Mouse (Mus musculus): ENCODE data around the gene Fam178b. TPM values are rescaled to one million over a fixed set of nuclear protein-coding genes. Genes with fewer than 3 reads are reported as not detected.
"Not testable (repeated sequence)": the region's sequence is repeated elsewhere in the genome, so short reads cannot be mapped to it uniquely, and the experiment has no call there.

Gene Fam178b
- total RNA-seq, 2 experiments from 2014 or later: not detected

GRCm38 (mm10) chr1:36674936-36675335 is 8.0 kb downstream of the Fam178b start:
- no peak for ATAC-seq (replicated peaks; ENCODE audit: low FRiP score, low TSS enrichment, poor library complexity, severe bottlenecking)

GRCm38 (mm10) chr1:36672648-36673350 is 10.2 kb downstream of the Fam178b start:
- no peak for ATAC-seq (replicated peaks; ENCODE audit: low FRiP score, low TSS enrichment, poor library complexity, severe bottlenecking)

- ATAC-seq (replicated peaks; ENCODE audit: low FRiP score, low TSS enrichment, poor library complexity, severe bottlenecking): peak; percentile 44; the same call in 1 of the 2 replicates
These were observed 11.7 kb downstream of the Fam178b start for GRCm38 (mm10) chr1:36671260-36671659.

GRCm38 (mm10) chr1:36670256-36670655 is 12.7 kb downstream of the Fam178b start:
- ATAC-seq (replicated peaks; ENCODE audit: low FRiP score, low TSS enrichment, poor library complexity, severe bottlenecking): peak; percentile 92

- ATAC-seq (replicated peaks; ENCODE audit: low FRiP score, low TSS enrichment, poor library complexity, severe bottlenecking): not testable (repeated sequence)
These were observed 15.0 kb downstream of the Fam178b start for GRCm38 (mm10) chr1:36668007-36668406.

- no peak for ATAC-seq (replicated peaks; ENCODE audit: low FRiP score, low TSS enrichment, poor library complexity, severe bottlenecking)
These were observed 17.0 kb downstream of the Fam178b start for GRCm38 (mm10) chr1:36665934-36666333.

GRCm38 (mm10) chr1:36665165-36665723 is 17.7 kb downstream of the Fam178b start:
- ATAC-seq (replicated peaks; ENCODE audit: low FRiP score, low TSS enrichment, poor library complexity, severe bottlenecking): no peak

- ATAC-seq (replicated peaks; ENCODE audit: low FRiP score, low TSS enrichment, poor library complexity, severe bottlenecking): peak; percentile 71
These were observed 18.5 kb downstream of the Fam178b start for GRCm38 (mm10) chr1:36664457-36664856.

- peak; percentile 47; the same call in 1 of the 2 replicates for ATAC-seq (replicated peaks; ENCODE audit: low FRiP score, low TSS enrichment, poor library complexity, severe bottlenecking)
These were observed 24.2 kb downstream of the Fam178b start for GRCm38 (mm10) chr1:36658621-36659399.

- peak; percentile 67 for ATAC-seq (replicated peaks; ENCODE audit: low FRiP score, low TSS enrichment, poor library complexity, severe bottlenecking)
These were observed 25.1 kb downstream of the Fam178b start for GRCm38 (mm10) chr1:36657658-36658415.

GRCm38 (mm10) chr1:36656233-36656632 is 26.8 kb downstream of the Fam178b start:
- ATAC-seq (replicated peaks; ENCODE audit: low FRiP score, low TSS enrichment, poor library complexity, severe bottlenecking): no peak

GRCm38 (mm10) chr1:36655039-36655438 is 27.9 kb downstream of the Fam178b start:
- ATAC-seq (replicated peaks; ENCODE audit: low FRiP score, low TSS enrichment, poor library complexity, severe bottlenecking): no peak

- no peak for ATAC-seq (replicated peaks; ENCODE audit: low FRiP score, low TSS enrichment, poor library complexity, severe bottlenecking)
These were observed 35.4 kb downstream of the Fam178b start for GRCm38 (mm10) chr1:36647631-36648030.

- no peak for ATAC-seq (replicated peaks; ENCODE audit: low FRiP score, low TSS enrichment, poor library complexity, severe bottlenecking)
These were observed 36.7 kb downstream of the Fam178b start for GRCm38 (mm10) chr1:36646285-36646684.

GRCm38 (mm10) chr1:36644615-36645007 is 38.4 kb downstream of the Fam178b start:
- peak; percentile 62 for ATAC-seq (replicated peaks; ENCODE audit: low FRiP score, low TSS enrichment, poor library complexity, severe bottlenecking)

GRCm38 (mm10) chr1:36643957-36644614 is 38.9 kb downstream of the Fam178b start:
- ATAC-seq (replicated peaks; ENCODE audit: low FRiP score, low TSS enrichment, poor library complexity, severe bottlenecking): peak; percentile 69

GRCm38 (mm10) chr1:36635826-36636485 is 47.0 kb downstream of the Fam178b start:
- no peak for ATAC-seq (replicated peaks; ENCODE audit: low FRiP score, low TSS enrichment, poor library complexity, severe bottlenecking)

- peak; percentile 74; the same call in 1 of the 2 replicates for ATAC-seq (replicated peaks; ENCODE audit: low FRiP score, low TSS enrichment, poor library complexity, severe bottlenecking)
These were observed 48.0 kb downstream of the Fam178b start for GRCm38 (mm10) chr1:36634940-36635339.

- ATAC-seq (replicated peaks; ENCODE audit: low FRiP score, low TSS enrichment, poor library complexity, severe bottlenecking): no peak
These were observed 49.1 kb downstream of the Fam178b start for GRCm38 (mm10) chr1:36633920-36634319.

All from megakaryocyte-erythroid progenitor cell, adult 5-6 weeks (primary cell).